Mouse (Mus musculus) limb, embryonic 15.5 days (tissue): ENCODE data around the gene Fbxl22. TPM values are rescaled to one million over a fixed set of nuclear protein-coding genes. Genes with fewer than 3 reads are reported as not detected.
A peak's percentile ranks its signal among the peaks of the same experiment; 100 is the strongest.

Source experiments
- ATAC-seq: fragments of 200-750 bp; cut with Nextera tagmentation; 2 replicates; pipeline ENCODE4 v1.8.0; 2017; ENCODE audit warnings: low read depth, moderate TSS enrichment; ENCODE audit not compliant: insufficient number of reproducible peaks, low FRiP score, low TSS enrichment
- H3K27ac ChIP-seq: fragments of 300-500 bp; sonication (generic); 2 replicates; pipeline ENCODE4 v1.5.1; 2015; ENCODE audit warnings: moderate library complexity, mild to moderate bottlenecking, inconsistent platforms
- H3K27me3 ChIP-seq: fragments of 300-500 bp; sonication (generic); 2 replicates; pipeline ENCODE4 v1.6.1; 2015; ENCODE audit warnings: inconsistent platforms
- H3K36me3 ChIP-seq: fragments of 300-500 bp; sonication (generic); 2 replicates; pipeline ENCODE4 v1.6.1; 2015; ENCODE audit warnings: inconsistent platforms
- H3K4me1 ChIP-seq: fragments of 300-500 bp; sonication (generic); 2 replicates; pipeline ENCODE4 v1.6.1; 2015; ENCODE audit warnings: inconsistent platforms
- H3K4me2 ChIP-seq: fragments of 300-500 bp; sonication (generic); 2 replicates; pipeline ENCODE4 v1.6.1; 2015; ENCODE audit warnings: mild to moderate bottlenecking, inconsistent platforms
- H3K4me3 ChIP-seq: fragments of 300-500 bp; sonication (generic); 2 replicates; pipeline ENCODE4 v1.5.1; 2015; ENCODE audit warnings: mild to moderate bottlenecking, inconsistent platforms
- H3K9ac ChIP-seq: fragments of 300-500 bp; sonication (generic); 2 replicates; pipeline ENCODE4 v1.6.1; 2015; ENCODE audit warnings: inconsistent platforms
- H3K9me3 ChIP-seq: fragments of 300-500 bp; sonication (generic); 2 replicates; pipeline ENCODE4 v1.6.1; 2016; ENCODE audit warnings: inconsistent platforms
- WGBS: fragments of 180-500 bp; shearing (Covaris S2); methylation state at CpG from one replicate; pipeline ENCODE4 v1.1.7; 2015; 5-methylcytosine and 5-hydroxymethylcytosine counted together
- polyA plus RNA-seq: library from polyadenylated mRNA; unstranded; fragments of >200 nt; fragmentation: Nextera tagmentation; extraction: Ambion mirVana; gene quantifications from 2 replicates; pipeline ENCODE4 v1.2.1, GENCODE M21; 2015

Gene Fbxl22
- 4.8 and 9.1 TPM in 2 replicates for polyA plus RNA-seq

DNA sequence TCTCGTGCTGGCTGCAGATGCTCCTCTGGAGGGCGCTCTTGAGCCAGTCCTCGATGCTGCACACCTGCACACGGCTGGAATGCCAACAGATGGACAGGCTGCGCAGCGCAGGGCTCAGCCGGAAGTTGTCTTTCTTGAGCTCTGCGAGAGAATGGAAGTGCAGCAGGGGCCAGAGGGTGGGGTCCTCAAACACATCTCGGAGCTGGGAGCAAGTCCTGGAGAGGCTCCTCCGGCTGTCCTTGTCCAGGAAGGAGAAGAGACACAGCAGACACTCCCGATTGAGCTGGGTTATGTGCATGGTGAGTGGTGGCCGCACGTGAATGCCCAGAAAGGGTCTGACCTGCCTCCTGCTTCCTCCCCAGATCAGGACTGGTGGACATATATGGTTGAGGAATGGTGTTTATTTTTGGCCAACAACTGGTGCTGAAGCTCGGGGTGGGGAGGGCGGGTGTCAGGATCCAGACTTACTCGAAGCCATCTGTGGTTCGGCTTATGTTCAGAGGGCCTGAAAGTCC lies at the start of gene Fbxl22:
TSS of gene Fbxl22 (minus strand) at position 338 of the 515 bp plus-strand sequence.
- Histone ChIP-seq H3K9me3 (no peaks in the 10 kb centered on the region), H3K36me3 (peaks cover 44% of the 10 kb centered on the region), H3K4me1 (peaks cover 28% of the 10 kb centered on the region), H3K27me3 (no peaks in the 10 kb centered on the region), H3K9ac (no peak within 1 kb of the TSS), H3K27ac (peak within 1 kb of the TSS; percentile 97), H3K4me2 (no peak within 1 kb of the TSS), H3K4me3 (no peak within 1 kb of the TSS)
- WGBS, result 63% methylated on average over 17 of the region's 17 CpGs
- no peak for ATAC-seq

DNA sequence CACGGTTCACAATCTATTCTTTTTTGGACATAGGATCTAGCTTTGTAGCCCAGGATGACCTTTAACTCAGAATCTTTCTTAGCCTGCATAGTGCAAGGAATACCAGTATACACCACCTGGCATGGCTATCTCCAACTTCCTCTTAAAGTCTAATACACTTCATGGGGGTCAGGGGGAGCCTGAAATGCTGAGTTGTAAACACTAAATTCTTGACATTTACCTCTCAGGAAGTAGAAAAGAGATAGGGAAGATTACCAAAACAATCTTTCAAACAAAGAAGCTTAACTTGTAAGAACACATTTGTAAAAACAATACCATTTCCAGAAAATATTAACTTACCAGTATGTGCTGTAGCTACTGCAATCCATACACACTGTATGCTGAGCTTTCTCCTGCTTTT lies 47.8 kb upstream of the Fbxl22 start:
- Histone ChIP-seq H3K4me1 (peaks cover 3% of the 10 kb centered on the region; the same call in 1 of the 2 replicates), H3K36me3 (no peaks in the 10 kb centered on the region), H3K4me2 (no peak overlapping the region), H3K27ac (no peak overlapping the region), H3K9me3 (no peaks in the 10 kb centered on the region), H3K4me3 (no peak overlapping the region), H3K9ac (no peak overlapping the region), H3K27me3 (no peaks in the 10 kb centered on the region)
- ATAC-seq, result no peak
- WGBS, result 84% methylated on average over 1 of the region's 1 CpGs

DNA sequence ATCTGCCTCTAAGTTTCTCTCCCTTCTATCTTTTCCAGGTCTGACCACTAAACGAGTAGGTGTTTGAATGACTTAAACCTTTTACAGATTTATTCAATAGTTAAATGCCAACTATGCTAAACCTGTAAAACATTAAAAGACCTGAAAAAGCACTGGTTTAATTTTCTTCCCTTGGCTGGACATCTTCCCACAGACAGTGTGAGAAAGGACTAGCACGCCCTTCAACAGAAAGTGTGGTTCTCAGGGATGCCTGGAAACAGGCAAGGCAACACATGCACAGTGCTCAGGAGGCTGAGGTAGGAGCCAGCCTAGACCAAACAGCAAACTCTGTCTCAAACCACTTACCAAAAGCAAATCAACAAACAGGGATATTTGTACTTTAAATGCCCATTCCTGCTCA lies 47.1 kb upstream of the Fbxl22 start:
- Histone ChIP-seq H3K4me3 (no peak overlapping the region), H3K4me1 (peaks cover 3% of the 10 kb centered on the region; the same call in 1 of the 2 replicates), H3K9me3 (no peaks in the 10 kb centered on the region), H3K36me3 (no peaks in the 10 kb centered on the region), H3K27ac (no peak overlapping the region), H3K9ac (no peak overlapping the region), H3K27me3 (no peaks in the 10 kb centered on the region), H3K4me2 (no peak overlapping the region)
- no peak for ATAC-seq
- 68% methylated on average over 2 of the region's 2 CpGs for WGBS

DNA sequence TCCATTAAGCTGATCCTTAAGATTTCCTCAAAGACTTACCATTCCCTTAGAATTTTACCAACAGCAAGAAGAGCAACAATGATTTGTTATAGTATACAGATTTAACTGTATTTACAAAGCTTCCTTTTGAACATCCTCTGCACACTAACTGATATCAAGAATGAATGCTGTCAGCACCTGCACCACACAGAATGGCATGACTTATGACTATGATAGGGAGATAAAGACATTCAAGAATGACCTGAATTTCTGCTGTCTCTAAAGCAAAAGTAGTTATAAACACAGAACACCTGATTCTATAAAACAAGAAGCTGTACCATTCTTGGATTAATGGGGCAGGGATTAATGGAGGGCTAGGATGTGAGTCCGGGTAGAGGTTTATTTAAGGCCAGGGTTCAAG lies 46.3 kb upstream of the Fbxl22 start:
- Histone ChIP-seq H3K27ac (no peak overlapping the region), H3K4me3 (no peak overlapping the region), H3K27me3 (no peaks in the 10 kb centered on the region), H3K4me2 (no peak overlapping the region), H3K4me1 (peaks cover 3% of the 10 kb centered on the region; the same call in 1 of the 2 replicates), H3K9me3 (no peaks in the 10 kb centered on the region), H3K9ac (no peak overlapping the region), H3K36me3 (no peaks in the 10 kb centered on the region)
- WGBS, result 44% methylated on average over 1 of the region's 1 CpGs
- no peak for ATAC-seq

DNA sequence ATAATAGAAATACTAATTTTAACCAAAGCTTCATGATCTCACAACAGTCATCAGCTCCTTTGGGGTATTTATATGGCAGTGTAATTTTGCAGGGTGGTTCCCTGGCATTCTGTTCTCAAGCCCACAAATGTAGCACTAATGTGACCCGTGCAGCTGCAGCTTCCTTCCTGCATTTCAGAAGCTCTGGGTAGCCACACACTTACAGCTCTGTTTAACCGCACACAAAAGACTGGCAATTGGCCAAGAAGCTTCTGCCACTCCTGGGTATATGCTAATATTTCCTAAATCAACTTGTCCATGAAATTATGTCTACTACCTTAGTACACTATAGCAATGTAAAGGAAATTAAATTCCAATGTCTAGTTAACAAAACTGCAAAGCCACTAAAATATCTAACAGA lies 45.9 kb upstream of the Fbxl22 start:
- H3K4me2 ChIP-seq, result no peak overlapping the region
- H3K4me1 ChIP-seq, result peaks cover 3% of the 10 kb centered on the region; the same call in 1 of the 2 replicates
- H3K4me3 ChIP-seq, result no peak overlapping the region
- no peaks in the 10 kb centered on the region for H3K27me3 ChIP-seq
- H3K9ac ChIP-seq, result no peak overlapping the region
- no peaks in the 10 kb centered on the region for H3K9me3 ChIP-seq
- WGBS, result 14% methylated on average over 2 of the region's 2 CpGs
- no peaks in the 10 kb centered on the region for H3K36me3 ChIP-seq
- no peak overlapping the region for H3K27ac ChIP-seq
- no peak for ATAC-seq

DNA sequence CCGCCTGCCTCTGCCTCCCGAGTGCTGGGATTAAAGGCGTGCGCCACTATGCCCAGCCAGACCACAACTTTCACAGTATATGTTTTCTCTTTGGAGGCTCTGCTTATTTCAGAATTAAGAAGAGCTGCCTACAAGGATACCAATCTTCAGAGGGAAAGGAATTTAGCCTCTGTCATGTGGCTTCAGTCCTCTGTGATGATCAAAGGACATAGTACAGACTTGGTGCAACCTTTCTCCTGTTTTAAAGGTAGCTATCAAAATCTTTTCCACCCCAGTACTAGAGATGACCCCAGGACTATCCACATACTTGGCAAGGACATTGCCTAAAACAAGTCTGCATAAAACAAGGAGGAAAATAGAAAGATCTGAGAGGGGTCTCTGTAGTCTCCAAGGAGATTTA lies 44.6 kb upstream of the Fbxl22 start:
- H3K9me3 ChIP-seq, result no peaks in the 10 kb centered on the region
- H3K36me3 ChIP-seq, result no peaks in the 10 kb centered on the region
- H3K4me2 ChIP-seq, result no peak overlapping the region
- no peak overlapping the region for H3K27ac ChIP-seq
- WGBS, result 99% methylated on average over 4 of the region's 4 CpGs
- H3K9ac ChIP-seq, result no peak overlapping the region
- H3K4me3 ChIP-seq, result no peak overlapping the region
- no peaks in the 10 kb centered on the region for H3K27me3 ChIP-seq
- no peak for ATAC-seq
- H3K4me1 ChIP-seq, result peaks cover 3% of the 10 kb centered on the region; the same call in 1 of the 2 replicates

DNA sequence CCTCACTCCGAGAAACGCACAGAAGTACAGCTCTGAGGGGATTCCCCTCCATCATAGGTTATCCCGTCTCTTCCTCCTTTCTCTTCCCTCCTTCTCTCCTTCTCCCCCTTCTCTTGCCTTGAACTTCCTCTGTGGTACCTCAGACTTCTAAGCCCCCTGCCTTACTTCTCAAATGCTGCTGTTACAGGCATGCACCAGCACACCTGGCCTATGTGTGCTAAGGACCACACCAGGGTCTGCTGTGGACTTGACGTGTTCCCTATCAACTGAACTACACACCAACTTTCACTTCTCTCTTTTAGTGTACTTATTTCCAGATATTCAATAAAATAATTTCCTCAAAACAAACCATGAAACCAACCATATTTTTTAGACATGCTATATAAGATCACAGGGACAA lies 28.4 kb upstream of the Fbxl22 start:
- Histone ChIP-seq H3K9me3 (no peaks in the 10 kb centered on the region), H3K4me3 (no peak overlapping the region), H3K36me3 (peaks cover 50% of the 10 kb centered on the region), H3K4me1 (no peaks in the 10 kb centered on the region), H3K9ac (no peak overlapping the region), H3K27me3 (no peaks in the 10 kb centered on the region), H3K27ac (no peak overlapping the region), H3K4me2 (no peak overlapping the region)
- no peak for ATAC-seq
- 86% methylated on average over 4 of the region's 4 CpGs for WGBS

DNA sequence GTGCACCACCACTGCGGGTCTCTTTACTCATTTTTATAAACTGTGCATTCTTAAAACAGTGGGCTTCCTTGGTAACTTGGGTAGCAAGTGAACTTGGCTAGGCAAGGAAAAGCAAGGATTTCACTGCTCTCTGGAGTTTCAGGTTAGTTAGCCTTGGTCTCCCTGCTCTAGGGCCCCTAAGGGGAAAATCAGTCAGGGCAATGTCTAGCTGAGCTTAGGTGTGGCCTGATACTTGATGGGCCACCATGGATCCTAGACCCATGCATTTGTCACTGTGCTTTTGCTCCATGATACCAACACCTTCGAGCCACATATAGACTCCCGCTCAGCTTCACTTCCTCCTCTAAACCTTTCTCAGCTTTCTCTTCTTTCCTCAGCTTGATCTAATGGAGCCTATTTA lies 7.2 kb upstream of the Fbxl22 start:
- Histone ChIP-seq H3K36me3 (peaks cover 67% of the 10 kb centered on the region), H3K9ac (no peak overlapping the region), H3K27me3 (no peaks in the 10 kb centered on the region), H3K27ac (no peak overlapping the region), H3K4me2 (no peak overlapping the region), H3K9me3 (no peaks in the 10 kb centered on the region), H3K4me3 (no peak overlapping the region), H3K4me1 (no peaks in the 10 kb centered on the region)
- no peak for ATAC-seq
- 96% methylated on average over 3 of the region's 3 CpGs for WGBS

DNA sequence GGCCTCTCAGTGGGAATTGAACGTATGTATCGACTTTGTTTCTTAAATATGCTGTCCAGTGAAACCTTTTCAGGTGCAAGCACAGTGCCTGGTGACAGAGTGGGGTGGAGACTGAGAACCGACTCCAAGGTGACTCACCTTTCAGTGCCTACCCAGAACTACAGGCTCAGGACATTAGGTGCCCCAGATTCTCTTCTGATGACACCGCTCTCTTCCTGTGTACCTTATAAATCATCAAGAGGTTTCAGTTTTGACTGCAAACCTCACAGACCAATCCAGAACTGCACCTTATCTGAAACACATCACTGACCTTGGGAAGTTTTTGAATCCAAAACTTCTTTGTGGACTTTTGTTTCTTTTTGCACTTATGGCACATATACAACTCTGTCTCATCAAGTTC lies 5.9 kb upstream of the Fbxl22 start:
- 89% methylated on average over 4 of the region's 4 CpGs for WGBS
- Histone ChIP-seq H3K4me3 (no peak overlapping the region), H3K9ac (no peak overlapping the region), H3K4me1 (no peaks in the 10 kb centered on the region), H3K27ac (0 out of 2 replicates have a peak overlapping the region, but pooled peaks have one; percentile 11), H3K27me3 (no peaks in the 10 kb centered on the region), H3K9me3 (no peaks in the 10 kb centered on the region), H3K4me2 (no peak overlapping the region), H3K36me3 (peaks cover 69% of the 10 kb centered on the region)
- no peak for ATAC-seq

DNA sequence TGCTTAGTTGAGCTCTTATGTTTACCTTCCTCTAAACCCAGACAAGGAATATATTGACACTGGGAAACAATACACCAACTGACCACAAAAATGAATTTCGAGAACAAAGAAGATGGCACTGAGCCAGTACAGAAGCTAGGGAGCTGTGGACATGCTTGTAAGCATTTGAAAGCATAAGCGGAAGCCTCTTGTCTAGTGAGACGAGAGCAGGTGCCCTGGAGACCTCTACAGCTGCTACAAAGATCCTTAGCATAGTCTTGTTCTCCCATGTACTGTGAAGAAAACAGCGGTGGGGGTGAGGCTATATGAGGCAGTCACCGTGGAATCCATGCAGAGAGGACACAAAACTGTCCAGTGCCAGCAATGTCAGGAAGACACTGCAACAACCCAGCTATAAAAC lies 4.5 kb upstream of the Fbxl22 start:
- no peak overlapping the region for H3K27ac ChIP-seq
- peaks cover 4% of the 10 kb centered on the region for H3K4me1 ChIP-seq
- no peaks in the 10 kb centered on the region for H3K27me3 ChIP-seq
- no peak overlapping the region for H3K9ac ChIP-seq
- no peak overlapping the region for H3K4me2 ChIP-seq
- H3K4me3 ChIP-seq, result no peak overlapping the region
- peaks cover 69% of the 10 kb centered on the region for H3K36me3 ChIP-seq
- 77% methylated on average over 5 of the region's 5 CpGs for WGBS
- no peak for ATAC-seq
- no peaks in the 10 kb centered on the region for H3K9me3 ChIP-seq

DNA sequence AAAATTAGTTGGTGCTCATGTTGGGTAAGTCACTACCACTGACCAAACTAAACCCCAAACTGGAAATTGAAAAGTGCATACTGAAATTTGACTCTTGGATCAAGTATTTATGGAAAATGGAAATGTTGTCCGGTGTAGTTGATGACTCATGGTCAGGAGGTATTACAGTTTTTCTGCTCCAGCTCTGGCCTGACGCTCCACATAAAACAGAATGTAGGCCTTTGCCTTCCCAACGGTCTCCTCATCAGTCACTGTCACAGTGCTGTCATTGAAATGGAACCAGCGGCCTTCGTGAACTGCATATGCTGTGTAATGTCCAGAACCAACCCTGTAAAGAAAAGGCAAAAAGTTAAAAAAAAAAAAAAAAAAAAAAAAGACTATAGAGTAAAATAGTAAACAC lies 3.9 kb upstream of the Fbxl22 start:
- Histone ChIP-seq H3K27me3 (no peaks in the 10 kb centered on the region), H3K27ac (no peak overlapping the region), H3K4me1 (peaks cover 10% of the 10 kb centered on the region), H3K4me2 (no peak overlapping the region), H3K9ac (no peak overlapping the region), H3K4me3 (no peak overlapping the region), H3K9me3 (no peaks in the 10 kb centered on the region), H3K36me3 (peaks cover 69% of the 10 kb centered on the region)
- WGBS, result 84% methylated on average over 5 of the region's 5 CpGs
- no peak for ATAC-seq

DNA sequence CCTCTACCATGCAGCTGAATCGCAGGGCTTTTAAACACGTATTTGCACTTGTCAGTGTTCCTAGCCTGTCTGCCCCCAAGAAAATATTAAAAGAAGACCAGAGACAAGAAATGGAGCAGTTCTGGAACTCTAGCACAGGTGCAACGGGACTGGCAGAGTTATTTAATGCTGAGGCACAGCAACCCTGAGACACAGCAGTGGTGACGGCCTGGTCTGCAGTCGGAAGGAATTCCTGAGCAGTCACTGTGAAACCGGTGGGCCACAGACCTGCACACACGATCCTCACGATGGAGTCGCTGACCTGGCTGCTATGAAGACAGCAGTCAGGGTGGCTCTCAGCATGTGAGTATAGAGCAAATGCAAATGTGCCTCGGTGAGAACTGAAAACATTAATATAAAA lies 3.4 kb upstream of the Fbxl22 start:
- no peak for ATAC-seq
- Histone ChIP-seq H3K9me3 (no peaks in the 10 kb centered on the region), H3K27ac (no peak overlapping the region), H3K4me1 (peaks cover 15% of the 10 kb centered on the region), H3K36me3 (peaks cover 67% of the 10 kb centered on the region), H3K9ac (no peak overlapping the region), H3K27me3 (no peaks in the 10 kb centered on the region), H3K4me3 (no peak overlapping the region), H3K4me2 (no peak overlapping the region)
- 89% methylated on average over 10 of the region's 10 CpGs for WGBS
